Mouse (Mus musculus): ENCODE results near the gene Tmprss11e.

Gene Tmprss11e

GRCm38 (mm10) chr5:86745715-86746114, at the start of gene Tmprss11e:
Tmprss11e (minus strand) TSS chr5:86745815.
- DNase-seq (ENCODE audit: low spot score), result no peak

GRCm38 (mm10) chr5:86792807-86793206, 47.2 kb upstream of the Tmprss11e start:
- DNase-seq (ENCODE audit: low spot score), result peak; percentile 20

- no peak for DNase-seq (ENCODE audit: low spot score)
Measured at GRCm38 (mm10) chr5:86792249-86792648, 46.6 kb upstream of the Tmprss11e start.

GRCm38 (mm10) chr5:86789954-86790353, 44.3 kb upstream of the Tmprss11e start:
- no peak for DNase-seq (ENCODE audit: low spot score)

- no peak for DNase-seq (ENCODE audit: low spot score)
Measured at GRCm38 (mm10) chr5:86786798-86787197, 41.2 kb upstream of the Tmprss11e start.

- no peak for DNase-seq (ENCODE audit: low spot score)
Measured at GRCm38 (mm10) chr5:86784205-86784604, 38.6 kb upstream of the Tmprss11e start.

- DNase-seq (ENCODE audit: low spot score), result no peak
Measured at GRCm38 (mm10) chr5:86783059-86783458, 37.4 kb upstream of the Tmprss11e start.

- DNase-seq (ENCODE audit: low spot score), result no peak
Measured at GRCm38 (mm10) chr5:86778471-86778870, 32.9 kb upstream of the Tmprss11e start.

- no peak for DNase-seq (ENCODE audit: low spot score)
Measured at GRCm38 (mm10) chr5:86776941-86777340, 31.3 kb upstream of the Tmprss11e start.

- no peak for DNase-seq (ENCODE audit: low spot score)
Measured at GRCm38 (mm10) chr5:86771010-86771409, 25.4 kb upstream of the Tmprss11e start.

GRCm38 (mm10) chr5:86769015-86769658, 23.5 kb upstream of the Tmprss11e start:
- no peak for DNase-seq (ENCODE audit: low spot score)

GRCm38 (mm10) chr5:86742796-86743195, 2.8 kb downstream of the Tmprss11e start:
- no peak for DNase-seq (ENCODE audit: low spot score)

- DNase-seq (ENCODE audit: low spot score), result no peak
Measured at GRCm38 (mm10) chr5:86741146-86741545, 4.5 kb downstream of the Tmprss11e start.

- no peak for DNase-seq (ENCODE audit: low spot score)
Measured at GRCm38 (mm10) chr5:86735808-86736207, 9.8 kb downstream of the Tmprss11e start.

- no peak for DNase-seq (ENCODE audit: low spot score)
Measured at GRCm38 (mm10) chr5:86730587-86730986, 15.0 kb downstream of the Tmprss11e start.

- no peak for DNase-seq (ENCODE audit: low spot score)
Measured at GRCm38 (mm10) chr5:86728574-86728973, 17.0 kb downstream of the Tmprss11e start.

GRCm38 (mm10) chr5:86727033-86727432, 18.6 kb downstream of the Tmprss11e start:
- no peak for DNase-seq (ENCODE audit: low spot score)

- no peak for DNase-seq (ENCODE audit: low spot score)
Measured at GRCm38 (mm10) chr5:86725021-86725420, 20.6 kb downstream of the Tmprss11e start.

GRCm38 (mm10) chr5:86722820-86723460, 22.7 kb downstream of the Tmprss11e start:
- DNase-seq (ENCODE audit: low spot score), result no peak

- DNase-seq (ENCODE audit: low spot score), result no peak
Measured at GRCm38 (mm10) chr5:86714967-86715366, 30.6 kb downstream of the Tmprss11e start.

- no peak for DNase-seq (ENCODE audit: low spot score)
Measured at GRCm38 (mm10) chr5:86704923-86705322, 40.7 kb downstream of the Tmprss11e start.

- DNase-seq (ENCODE audit: low spot score), result no peak
Measured at GRCm38 (mm10) chr5:86684667-86685066, 60.9 kb downstream of the Tmprss11e start.

GRCm38 (mm10) chr5:86676262-86676661, 69.4 kb downstream of the Tmprss11e start, which contains the start of gene Tmprss11b:
Tmprss11b (minus strand) TSS chr5:86676362.
- DNase-seq (ENCODE audit: low spot score), result no peak
